9 mouse cellular contexts compared by ENCODE assay signal in genomic region chr1:74031771-74032609, GRCm38 (mm10).
DNase-seq lines count a peak whose midpoint lies in the region; ATAC-seq and TF ChIP-seq lines count a peak whose summit lies in the region.
"Had no signal": no experiment of that assay in that cellular context is flagged by ENCODE, and none has a peak within 500 bp of the region (broad histone marks: within the 10 kb centered on the region; RNA-seq: fewer than 3 reads in every experiment).

No protein-coding gene starts in this region.

- H3K9me3 ChIP-seq in heart, embryonic 13.5 days: no peaks in the 10 kb centered on the region
- H3K9me3 ChIP-seq: megakaryocyte, embryonic 14.5 days had no signal

- no peak for ATAC-seq in heart, embryonic 13.5 days (ENCODE audit: extremely low read depth, insufficient number of reproducible peaks, low FRiP score, low TSS enrichment)

- no peak overlapping the region; the same call in 1 of the 2 replicates for H3K4me3 ChIP-seq in layer of hippocampus, adult 2 months
- 0 out of 2 replicates have a peak overlapping the region, but pooled peaks have one; percentile 8 for H3K4me3 ChIP-seq in heart, embryonic 13.5 days
- H3K4me3 ChIP-seq: megakaryocyte, embryonic 14.5 days had no signal

- peak overlapping the region; percentile 51 for H3K4me2 ChIP-seq in heart, embryonic 13.5 days

- no peaks in the 10 kb centered on the region for H3K27me3 ChIP-seq in heart, embryonic 13.5 days (replicated peaks)

- H3K27ac ChIP-seq in layer of hippocampus, adult 2 months: peak overlapping the region; percentile 48
- H3K27ac ChIP-seq in heart, embryonic 13.5 days (replicated peaks): peak overlapping the region; percentile 97

- no peak for DNase-seq in layer of hippocampus, adult 2 months (ENCODE audit: low spot score in 2 of 2)
- no peak for DNase-seq in layer of hippocampus, postnatal 10 days (ENCODE audit: low spot score in 2 of 2)
- DNase-seq in kidney, postnatal 10 days: peak; percentile 61
- peak; percentile 66 to 81 for DNase-seq in lung, postnatal 4 days
- DNase-seq in adipocyte (ENCODE audit: low spot score): no peak
- DNase-seq in thymus, postnatal 36 days: no peak
- DNase-seq in frontal cortex, postnatal 25 days (ENCODE audit: low spot score in 2 of 2): no peak

- no peak for TF ChIP-seq CTCF in layer of hippocampus, adult 2 months (conservative IDR thresholded peaks at IDR 0.05)

- H3K9ac ChIP-seq in heart, embryonic 13.5 days: peak overlapping the region; percentile 76

- H3K36me3 ChIP-seq in heart, embryonic 13.5 days: 0 out of 2 replicates have a peak, but pooled peaks cover 5% of the 10 kb centered on the region

- peaks cover 100% of the 10 kb centered on the region for H3K4me1 ChIP-seq in heart, embryonic 13.5 days

- 58% methylated on average over 9 of the region's 9 CpGs for WGBS in heart, embryonic 13.5 days

Comparison
In these comparisons a context has a peak if more than half of its experiments do, and no peak if none do; other contexts are left out.
1. DNase-seq: peak in kidney, postnatal 10 days (single experiment) and lung, postnatal 4 days (2 of 2); none in layer of hippocampus, adult 2 months (0 of 2), layer of hippocampus, postnatal 10 days (0 of 2), adipocyte (single experiment), thymus, postnatal 36 days (0 of 2) and frontal cortex, postnatal 25 days (0 of 2).